Mouse (Mus musculus): ENCODE measurements around the gene Itpk1.

DNA sequence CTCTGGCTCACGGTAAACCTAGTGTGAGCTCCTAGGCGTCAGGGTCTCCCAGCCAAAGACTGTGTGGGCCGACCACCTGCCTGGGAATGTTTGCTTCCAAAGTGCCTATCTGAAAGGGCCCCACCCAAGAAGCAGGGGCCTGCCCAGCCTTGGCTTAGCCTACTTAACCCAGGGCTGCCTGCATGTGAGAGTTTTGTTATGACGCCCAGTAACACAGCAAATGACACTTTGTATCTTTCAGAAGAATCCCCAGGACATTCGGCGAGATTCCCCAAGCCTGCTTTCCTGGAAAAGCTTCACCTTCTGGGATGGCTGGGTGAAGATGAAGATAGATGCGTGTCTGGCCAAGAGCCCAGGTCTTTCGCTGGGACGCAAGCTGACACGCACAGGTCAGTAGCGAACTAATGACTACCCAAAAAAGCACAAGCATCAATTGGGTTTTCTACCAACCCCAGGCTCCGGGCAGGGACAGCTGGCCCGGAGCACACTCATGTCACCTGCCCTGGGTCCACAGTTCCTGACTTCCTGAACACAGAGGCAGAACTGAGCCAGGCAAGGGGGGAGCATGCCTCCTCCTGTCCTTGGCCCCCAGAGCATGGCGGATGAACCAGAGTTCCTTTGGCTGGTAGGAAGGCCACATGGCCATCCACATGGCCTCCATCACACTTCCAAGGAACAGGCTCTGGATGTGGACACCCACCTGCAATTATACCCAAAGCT, 7.9 kb downstream of the Itpk1 start:
- TF ChIP-seq FOSL1 (IDR thresholded peaks at IDR 0.05; ENCODE audit: insufficient read depth, low read length, poor library complexity, severe bottlenecking) (no peak), CTCF (IDR thresholded peaks at IDR 0.05; ENCODE audit: control insufficient read depth, insufficient read depth, insufficient read length) (no peak), MAX (IDR thresholded peaks at IDR 0.05) (no peak)

All from C2C12 (cell line).